Mouse (Mus musculus): ENCODE measurements around the gene Ifng.

Gene Ifng

GRCm38 (mm10) chr10:118479244-118479643 lies 38.4 kb downstream of the Ifng start:
- no peak for DNase-seq (ENCODE audit: low read depth, low spot score)

- DNase-seq (ENCODE audit: low read depth, low spot score) = no peak
These were observed 39.3 kb downstream of the Ifng start for GRCm38 (mm10) chr10:118480118-118480517.

- DNase-seq (ENCODE audit: low read depth, low spot score) = peak; percentile 17
These were observed 39.9 kb downstream of the Ifng start for GRCm38 (mm10) chr10:118480793-118481192.

GRCm38 (mm10) chr10:118494109-118494508 lies 53.3 kb downstream of the Ifng start:
- no peak for DNase-seq (ENCODE audit: low read depth, low spot score)

- DNase-seq (ENCODE audit: low read depth, low spot score) = no peak
These were observed 54.5 kb downstream of the Ifng start for GRCm38 (mm10) chr10:118495362-118495761.

All from CD4-positive, CD25-positive, alpha-beta regulatory T cell, adult 2 months (primary cell).